Mouse (Mus musculus) midbrain, embryonic 12.5 days (tissue): Measurements from ENCODE around the gene Cdyl. TPM values are rescaled to one million over a fixed set of nuclear protein-coding genes. Genes with fewer than 3 reads are reported as not detected.

Experiments used
- ATAC-seq: fragments of 200-750 bp; cut with Nextera tagmentation; 2 replicates; pipeline ENCODE4 v1.8.0; 2017; ENCODE audit warnings: low read depth, moderate TSS enrichment, moderate library complexity; ENCODE audit not compliant: low FRiP score
- H3K27ac ChIP-seq: fragments of 300-500 bp; sonication (generic); replicated peaks from 2 replicates; pipeline ENCODE4 v1.5.1; 2016; ENCODE audit warnings: mild to moderate bottlenecking
- H3K27me3 ChIP-seq: fragments of 300-500 bp; sonication (generic); 2 replicates; pipeline ENCODE4 v1.6.1; 2016; ENCODE audit warnings: mild to moderate bottlenecking
- H3K36me3 ChIP-seq: fragments of 300-500 bp; sonication (generic); 2 replicates; pipeline ENCODE4 v1.6.1; 2016
- H3K4me1 ChIP-seq: fragments of 300-500 bp; sonication (generic); 2 replicates; pipeline ENCODE4 v1.6.1; 2016
- H3K4me2 ChIP-seq: fragments of 300-500 bp; sonication (generic); replicated peaks from 2 replicates; pipeline ENCODE4 v1.6.1; 2016; ENCODE audit warnings: mild to moderate bottlenecking, moderate library complexity
- H3K4me3 ChIP-seq: fragments of 300-500 bp; sonication (generic); 2 replicates; pipeline ENCODE4 v1.5.1; 2016; ENCODE audit warnings: mild to moderate bottlenecking
- H3K9ac ChIP-seq: fragments of 300-500 bp; sonication (generic); replicated peaks from 2 replicates; pipeline ENCODE4 v1.6.1; 2016; ENCODE audit warnings: mild to moderate bottlenecking, moderate library complexity
- H3K9me3 ChIP-seq: fragments of 300-500 bp; sonication (generic); 2 replicates; pipeline ENCODE4 v1.6.1; 2016; ENCODE audit warnings: mild to moderate bottlenecking
- WGBS: fragments of 180-500 bp; shearing (Covaris S2); methylation state at CpG from one replicate; pipeline ENCODE4 v1.1.7; 2016; 5-methylcytosine and 5-hydroxymethylcytosine counted together
- polyA plus RNA-seq: library from polyadenylated mRNA; unstranded; fragments of >200 nt; fragmentation: Nextera tagmentation; extraction: Ambion mirVana; gene quantifications from 2 replicates; pipeline ENCODE4 v1.2.1, GENCODE M21; 2016

The Cdyl gene
- polyA plus RNA-seq, 1 experiment from 2014 or later = 12.5 TPM

DNA sequence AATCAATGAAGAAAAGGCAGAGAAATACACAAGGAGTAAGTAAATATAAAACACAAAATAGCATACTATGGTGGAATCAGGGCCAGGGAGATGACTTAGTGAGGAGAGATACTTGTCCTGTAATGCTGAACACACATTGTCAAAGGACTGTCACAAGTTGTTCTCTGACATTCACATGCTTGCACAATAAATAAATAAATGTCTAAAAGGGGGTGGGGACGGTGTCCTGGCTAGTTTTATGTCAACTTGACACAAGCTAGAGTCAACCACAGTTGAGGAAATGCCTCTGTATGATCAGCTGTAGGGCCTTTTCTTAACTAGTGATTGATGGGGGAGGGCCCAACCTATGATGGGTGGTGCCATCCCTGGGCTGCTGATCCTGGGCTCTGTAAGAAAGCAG lies 63.4 kb downstream of the Cdyl start:
- Histone ChIP-seq H3K9me3 (no peaks in the 10 kb centered on the region), H3K4me3 (no peak overlapping the region), H3K27me3 (no peaks in the 10 kb centered on the region), H3K9ac (no peak overlapping the region), H3K36me3 (no peaks in the 10 kb centered on the region), H3K4me1 (no peaks in the 10 kb centered on the region), H3K4me2 (no peak overlapping the region), H3K27ac (no peak overlapping the region)
- 61% methylated on average over 1 of the region's 1 CpGs for WGBS
- ATAC-seq = no peak

DNA sequence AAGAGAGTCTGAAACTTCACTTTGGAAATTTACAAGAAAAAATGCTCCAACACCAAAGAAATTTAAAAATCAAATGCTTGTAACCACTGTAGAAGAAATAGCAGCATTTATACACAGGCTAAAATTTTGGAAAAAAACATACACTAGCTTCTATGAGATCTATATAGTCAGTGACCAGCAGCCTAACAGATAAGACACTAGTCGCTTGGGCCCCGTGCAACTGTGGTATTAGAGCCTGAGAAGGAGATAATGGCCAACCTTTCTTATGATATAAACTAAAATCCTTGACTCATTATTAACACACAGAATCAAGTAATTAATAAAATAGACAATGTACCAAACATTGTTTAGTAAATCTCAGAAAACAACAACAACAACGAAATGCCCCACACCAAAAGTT lies 66.4 kb downstream of the Cdyl start:
- ATAC-seq = no peak
- H3K4me2 ChIP-seq = no peak overlapping the region
- no peak overlapping the region for H3K4me3 ChIP-seq
- H3K9me3 ChIP-seq = no peaks in the 10 kb centered on the region
- no peaks in the 10 kb centered on the region for H3K36me3 ChIP-seq
- WGBS = 89% methylated on average over 3 of the region's 3 CpGs
- H3K9ac ChIP-seq = no peak overlapping the region
- H3K4me1 ChIP-seq = no peaks in the 10 kb centered on the region
- no peak overlapping the region for H3K27ac ChIP-seq
- H3K27me3 ChIP-seq = no peaks in the 10 kb centered on the region

DNA sequence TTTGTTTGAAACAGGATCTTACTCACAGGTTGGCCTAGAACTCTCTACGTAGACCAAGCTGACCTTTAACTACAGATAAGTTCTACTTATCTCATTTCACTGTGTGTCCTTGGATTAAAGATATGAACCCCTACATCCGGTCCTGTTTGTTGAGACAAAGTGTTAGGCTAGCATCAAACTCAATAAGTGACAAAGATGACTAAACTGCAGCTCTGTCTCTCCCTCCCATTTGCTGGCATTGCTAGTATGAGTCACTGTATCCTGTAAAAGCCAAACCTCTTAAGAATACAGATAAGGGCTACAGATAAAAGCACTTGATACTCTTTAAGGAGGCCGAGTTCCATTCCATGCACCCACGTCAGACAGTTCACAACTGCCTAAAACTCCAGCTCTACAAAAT lies 72.5 kb downstream of the Cdyl start:
- Histone ChIP-seq H3K4me3 (no peak overlapping the region), H3K9ac (no peak overlapping the region), H3K4me1 (no peaks in the 10 kb centered on the region), H3K27ac (no peak overlapping the region), H3K36me3 (no peaks in the 10 kb centered on the region), H3K9me3 (no peaks in the 10 kb centered on the region), H3K4me2 (no peak overlapping the region), H3K27me3 (no peaks in the 10 kb centered on the region)
- ATAC-seq = no peak
- 88% methylated on average over 4 of the region's 4 CpGs for WGBS

DNA sequence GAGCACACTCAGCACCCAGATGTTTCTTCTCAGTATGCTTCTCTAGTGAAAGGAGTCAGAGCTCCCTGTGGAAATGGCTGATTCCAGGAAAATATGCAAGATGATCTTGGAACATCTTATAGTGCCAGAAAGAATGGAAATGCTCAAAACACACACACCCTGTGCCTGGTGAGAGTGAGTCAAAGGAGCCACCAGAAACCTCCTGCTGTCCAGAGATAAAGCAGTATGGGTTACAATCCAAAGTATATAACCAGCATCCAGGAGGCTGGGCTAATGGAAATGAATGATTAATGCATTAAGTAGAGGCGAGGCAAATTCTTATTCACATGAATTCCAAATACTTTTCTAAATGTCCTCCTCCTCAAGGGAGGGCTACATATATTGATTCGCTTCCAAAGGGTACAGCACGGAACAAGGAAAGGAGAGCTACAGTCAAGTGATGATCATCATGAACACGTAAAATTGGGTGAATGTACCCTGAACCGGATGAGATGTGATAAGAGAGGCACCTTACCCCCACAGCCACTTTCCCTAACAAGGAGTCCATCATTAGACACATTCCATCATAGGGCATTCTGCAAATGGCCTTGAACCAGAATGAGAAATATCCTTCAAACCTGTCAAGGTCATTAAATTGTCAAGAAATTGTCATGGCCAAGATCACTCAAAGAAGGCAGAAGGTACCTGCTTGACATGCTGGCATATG lies 73.4 kb downstream of the Cdyl start:
- no peak overlapping the region for H3K4me3 ChIP-seq
- H3K4me2 ChIP-seq = no peak overlapping the region
- H3K27ac ChIP-seq = no peak overlapping the region
- no peaks in the 10 kb centered on the region for H3K36me3 ChIP-seq
- H3K9ac ChIP-seq = no peak overlapping the region
- no peaks in the 10 kb centered on the region for H3K4me1 ChIP-seq
- WGBS = 93% methylated on average over 5 of the region's 5 CpGs
- ATAC-seq = no peak
- H3K9me3 ChIP-seq = no peaks in the 10 kb centered on the region
- H3K27me3 ChIP-seq = peaks cover under 1% of the 10 kb centered on the region

- Histone ChIP-seq H3K4me1 (peaks cover 3% of the 10 kb centered on the region), H3K9ac (no peak overlapping the region), H3K36me3 (no peaks in the 10 kb centered on the region), H3K27ac (no peak overlapping the region), H3K27me3 (peaks cover 31% of the 10 kb centered on the region), H3K9me3 (no peaks in the 10 kb centered on the region), H3K4me2 (no peak overlapping the region), H3K4me3 (no peak overlapping the region)
- no peak for ATAC-seq
- 3% methylated on average over 2 of the region's 2 CpGs for WGBS
These were observed 77.9 kb downstream of the Cdyl start for GRCm38 (mm10) chr13:35737565-35737964.

DNA sequence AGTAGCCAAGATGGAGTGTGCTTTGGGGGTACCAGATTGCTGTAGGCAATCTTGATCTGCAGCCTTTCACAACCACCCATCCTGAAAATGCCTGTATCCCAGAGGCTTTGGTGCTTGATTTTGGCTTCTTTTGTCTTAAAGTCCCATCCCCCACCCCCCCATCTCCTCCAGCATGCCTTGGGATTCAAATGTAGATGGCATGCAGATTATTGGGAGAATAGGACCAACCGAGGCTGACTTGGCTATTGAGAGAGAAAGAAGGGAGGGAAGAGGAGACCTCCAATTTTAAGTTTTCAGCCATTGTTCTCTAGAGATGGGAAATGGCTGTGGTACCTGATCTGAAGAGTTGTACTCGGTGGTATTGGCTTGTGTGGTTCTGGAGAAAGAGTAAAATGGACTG lies 78.6 kb downstream of the Cdyl start:
- H3K4me1 ChIP-seq = peaks cover 8% of the 10 kb centered on the region
- H3K9ac ChIP-seq = no peak overlapping the region
- no peaks in the 10 kb centered on the region for H3K9me3 ChIP-seq
- ATAC-seq = no peak
- H3K4me3 ChIP-seq = no peak overlapping the region
- no peaks in the 10 kb centered on the region for H3K36me3 ChIP-seq
- WGBS = 7% methylated on average over 2 of the region's 2 CpGs
- H3K27me3 ChIP-seq = peaks cover 31% of the 10 kb centered on the region
- H3K4me2 ChIP-seq = no peak overlapping the region
- no peak overlapping the region for H3K27ac ChIP-seq

DNA sequence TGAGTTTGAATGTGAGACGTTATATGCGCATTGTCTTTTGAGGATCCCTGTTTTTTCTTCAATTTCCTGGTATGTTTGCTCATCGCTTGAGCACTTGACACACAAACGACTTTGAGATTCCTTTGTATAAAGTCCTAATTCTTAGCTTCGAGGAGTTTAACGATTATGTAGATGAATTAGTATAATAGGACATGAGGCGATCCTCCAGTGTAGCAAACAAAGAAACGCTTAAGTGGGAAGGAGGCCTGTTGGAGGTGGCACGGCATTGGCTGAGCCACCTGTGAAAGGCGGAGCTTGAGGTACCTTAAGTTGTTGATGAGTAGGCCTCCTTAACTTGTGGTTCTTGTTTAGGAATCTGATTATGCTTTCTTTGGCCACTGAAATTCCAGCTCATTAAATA lies 79.8 kb downstream of the Cdyl start:
- Histone ChIP-seq H3K4me3 (no peak overlapping the region), H3K36me3 (no peaks in the 10 kb centered on the region), H3K9me3 (no peaks in the 10 kb centered on the region), H3K9ac (no peak overlapping the region), H3K4me2 (no peak overlapping the region), H3K27ac (no peak overlapping the region), H3K27me3 (peaks cover 31% of the 10 kb centered on the region), H3K4me1 (peaks cover 11% of the 10 kb centered on the region)
- 7% methylated on average over 10 of the region's 10 CpGs for WGBS
- ATAC-seq = no peak

GRCm38 (mm10) chr13:35740301-35741039 lies 80.8 kb downstream of the Cdyl start:
- H3K36me3 ChIP-seq = no peaks in the 10 kb centered on the region
- H3K4me3 ChIP-seq = peak overlapping the region; percentile 95
- 1% methylated on average over 40 of the region's 61 CpGs for WGBS
- 0 out of 2 replicates have a peak overlapping the region, but pooled peaks have one; percentile 24 for H3K9ac ChIP-seq
- H3K27ac ChIP-seq = no peak overlapping the region
- peak overlapping the region; percentile 80 for H3K4me2 ChIP-seq
- peaks cover 11% of the 10 kb centered on the region for H3K4me1 ChIP-seq
- peaks cover 31% of the 10 kb centered on the region for H3K27me3 ChIP-seq
- peaks cover 2% of the 10 kb centered on the region; the same call in 1 of the 2 replicates for H3K9me3 ChIP-seq
- ATAC-seq = peak; percentile 78

DNA sequence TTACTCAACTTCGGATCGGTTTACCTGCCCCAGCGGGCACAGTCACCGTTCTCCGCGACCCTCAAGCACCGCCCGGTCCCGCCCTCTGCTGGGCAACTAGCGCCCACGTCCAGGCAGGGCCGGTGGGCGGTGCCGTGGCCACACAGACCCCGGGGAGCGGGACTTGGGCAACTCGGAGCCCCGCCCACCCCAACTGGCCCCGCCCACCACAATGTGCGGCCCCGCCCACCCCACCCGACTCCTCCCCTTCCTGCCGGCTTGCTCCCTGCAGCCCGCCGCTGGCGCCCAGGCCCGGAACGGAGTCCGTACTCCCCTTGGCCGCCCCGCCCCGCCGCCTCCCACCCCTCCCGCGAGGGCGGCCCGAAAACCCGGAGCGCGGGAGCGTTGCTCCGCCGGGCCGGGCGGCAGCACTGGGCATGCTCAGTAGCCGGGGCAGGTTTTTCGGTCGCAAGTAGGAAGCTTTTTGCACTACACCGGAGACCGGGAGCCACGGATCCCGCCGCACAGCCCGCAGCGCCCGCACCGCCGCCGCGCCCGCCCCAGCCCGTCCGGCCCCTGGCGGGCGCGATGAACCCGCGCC lies 81.5 kb downstream of the Cdyl start:
- under 1% methylated on average over 58 of the region's 68 CpGs for WGBS
- H3K9me3 ChIP-seq = peaks cover 8% of the 10 kb centered on the region
- peaks cover 31% of the 10 kb centered on the region for H3K27me3 ChIP-seq
- ATAC-seq = peak; percentile 94
- peak overlapping the region; percentile 90 for H3K9ac ChIP-seq
- H3K4me1 ChIP-seq = peaks cover 11% of the 10 kb centered on the region
- H3K4me2 ChIP-seq = peak overlapping the region; percentile 80
- H3K36me3 ChIP-seq = no peaks in the 10 kb centered on the region
- H3K4me3 ChIP-seq = peak overlapping the region; percentile 95
- peak overlapping the region; percentile 90 for H3K27ac ChIP-seq

DNA sequence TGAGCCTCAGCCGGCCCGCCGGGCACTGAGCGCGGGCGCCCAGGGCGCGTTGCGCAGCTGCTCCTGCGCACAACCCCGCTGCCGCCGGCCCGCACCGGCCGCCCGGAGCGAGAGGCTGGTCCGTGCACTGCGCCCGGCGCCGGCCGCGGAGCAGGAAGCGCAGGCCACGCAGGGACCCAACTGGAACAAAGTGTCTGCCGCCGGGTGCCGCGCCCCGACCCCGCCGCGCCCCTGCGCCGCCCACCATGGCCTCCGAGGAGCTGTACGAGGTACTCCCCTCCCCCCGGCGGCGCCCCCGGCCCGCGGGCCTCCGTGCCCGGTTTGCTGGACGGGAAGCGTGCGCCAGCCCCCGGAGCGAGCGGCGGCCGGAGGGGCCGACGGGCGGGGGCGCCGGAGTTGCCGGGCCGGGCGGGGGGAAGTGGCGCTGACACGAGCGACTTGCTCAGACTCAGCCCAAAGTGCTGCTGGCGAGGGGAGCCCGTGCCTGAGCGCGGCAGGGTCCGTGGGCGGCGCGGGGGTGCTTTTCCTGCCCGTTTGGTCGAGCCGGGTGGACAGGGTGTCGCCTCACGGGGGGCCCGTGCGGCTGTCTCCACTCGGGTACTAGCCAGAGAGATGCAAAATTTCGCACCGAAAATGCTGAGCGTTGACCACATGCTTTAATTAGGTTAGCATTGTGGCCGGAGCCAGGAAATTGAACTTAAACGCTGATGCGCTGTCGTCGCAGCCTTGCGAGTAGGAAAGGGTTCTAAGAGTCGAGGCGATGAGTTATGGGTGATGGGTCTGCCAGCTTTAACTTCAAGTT lies 82.2 kb downstream of the Cdyl start:
- H3K27me3 ChIP-seq = peaks cover 31% of the 10 kb centered on the region
- peak overlapping the region; percentile 95 for H3K4me3 ChIP-seq
- under 1% methylated on average over 81 of the region's 93 CpGs for WGBS
- H3K9ac ChIP-seq = peak overlapping the region; percentile 90
- peak overlapping the region; percentile 90 for H3K27ac ChIP-seq
- H3K36me3 ChIP-seq = no peaks in the 10 kb centered on the region
- H3K4me1 ChIP-seq = peaks cover 11% of the 10 kb centered on the region
- ATAC-seq = peak; percentile 83
- H3K4me2 ChIP-seq = peak overlapping the region; percentile 80
- H3K9me3 ChIP-seq = peaks cover 8% of the 10 kb centered on the region

GRCm38 (mm10) chr13:35742696-35743095 lies 83.1 kb downstream of the Cdyl start:
- Histone ChIP-seq H3K27ac (no peak overlapping the region), H3K4me3 (peak overlapping the region; percentile 95), H3K36me3 (no peaks in the 10 kb centered on the region), H3K4me2 (peak overlapping the region; percentile 80), H3K9me3 (peaks cover 15% of the 10 kb centered on the region), H3K9ac (peak overlapping the region; percentile 90), H3K4me1 (peaks cover 11% of the 10 kb centered on the region), H3K27me3 (peaks cover 31% of the 10 kb centered on the region)
- WGBS = 35% methylated on average over 4 of the region's 4 CpGs
- no peak for ATAC-seq
